Mouse (Mus musculus): ENCODE measurements around the gene Masp1. TPM values are rescaled to one million over a fixed set of nuclear protein-coding genes. Genes with fewer than 3 reads are reported as not detected.

Masp1 gene
- polyA plus RNA-seq, 1 experiment = 16.5 TPM

- Histone ChIP-seq H3ac (ENCODE audit: control insufficient read depth, insufficient read length, low read depth) (no peak overlapping the region), H3K79me3 (ENCODE audit: low read depth) (no peaks in the 10 kb centered on the region), H3K4me3 (ENCODE audit: insufficient read depth, poor library complexity, severe bottlenecking) (no peak overlapping the region), H3K27me3 (ENCODE audit: control insufficient read depth, insufficient read depth, insufficient read length) (no peaks in the 10 kb centered on the region), H3K79me2 (ENCODE audit: control insufficient read depth, insufficient read depth) (no peaks in the 10 kb centered on the region), H3K36me3 (ENCODE audit: control insufficient read depth, insufficient read depth) (no peaks in the 10 kb centered on the region)
- TF ChIP-seq FOSL1 (IDR thresholded peaks at IDR 0.05; ENCODE audit: insufficient read depth, low read length, poor library complexity, severe bottlenecking) = no peak
- TF ChIP-seq CTCF (IDR thresholded peaks at IDR 0.05; ENCODE audit: control insufficient read depth, insufficient read depth, insufficient read length) = no peak
- no peak for TF ChIP-seq MYOD1 (IDR thresholded peaks at IDR 0.05; ENCODE audit: control insufficient read depth, insufficient read length, low read depth)
- no peak for TF ChIP-seq USF1 (IDR thresholded peaks at IDR 0.05; ENCODE audit: low read depth)
- no peak for TF ChIP-seq MYOG (IDR thresholded peaks at IDR 0.05; ENCODE audit: control insufficient read depth, extremely low read depth, insufficient read length)
- TF ChIP-seq MAX (IDR thresholded peaks at IDR 0.05) = no peak
- TF ChIP-seq CEBPB (IDR thresholded peaks at IDR 0.05; ENCODE audit: low read depth) = no peak
Measured at GRCm38 (mm10) chr16:23444231-23444630, 76.4 kb downstream of the Masp1 start.

GRCm38 (mm10) chr16:23437404-23438166, 83.0 kb downstream of the Masp1 start:
- Histone ChIP-seq H3ac (ENCODE audit: control insufficient read depth, insufficient read length, low read depth) (no peak overlapping the region), H3K27me3 (ENCODE audit: control insufficient read depth, insufficient read depth, insufficient read length) (no peaks in the 10 kb centered on the region), H3K4me3 (ENCODE audit: insufficient read depth, poor library complexity, severe bottlenecking) (no peak overlapping the region), H3K79me2 (ENCODE audit: control insufficient read depth, insufficient read depth) (no peaks in the 10 kb centered on the region), H3K79me3 (ENCODE audit: low read depth) (no peaks in the 10 kb centered on the region), H3K36me3 (ENCODE audit: control insufficient read depth, insufficient read depth) (no peaks in the 10 kb centered on the region)
- TF ChIP-seq CTCF (IDR thresholded peaks at IDR 0.05; ENCODE audit: control insufficient read depth, insufficient read depth, insufficient read length) = no peak
- no peak for TF ChIP-seq MAX (IDR thresholded peaks at IDR 0.05)
- no peak for TF ChIP-seq MYOG (IDR thresholded peaks at IDR 0.05; ENCODE audit: control insufficient read depth, extremely low read depth, insufficient read length)
- no peak for TF ChIP-seq MYOD1 (IDR thresholded peaks at IDR 0.05; ENCODE audit: control insufficient read depth, insufficient read length, low read depth)
- TF ChIP-seq CEBPB (IDR thresholded peaks at IDR 0.05; ENCODE audit: low read depth) = no peak
- TF ChIP-seq USF1 (IDR thresholded peaks at IDR 0.05; ENCODE audit: low read depth) = no peak
- no peak for TF ChIP-seq FOSL1 (IDR thresholded peaks at IDR 0.05; ENCODE audit: insufficient read depth, low read length, poor library complexity, severe bottlenecking)

- Histone ChIP-seq H3K79me2 (ENCODE audit: control insufficient read depth, insufficient read depth) (no peaks in the 10 kb centered on the region), H3K27me3 (ENCODE audit: control insufficient read depth, insufficient read depth, insufficient read length) (no peaks in the 10 kb centered on the region), H3K4me3 (ENCODE audit: insufficient read depth, poor library complexity, severe bottlenecking) (no peak overlapping the region), H3K79me3 (ENCODE audit: low read depth) (no peaks in the 10 kb centered on the region), H3K36me3 (ENCODE audit: control insufficient read depth, insufficient read depth) (no peaks in the 10 kb centered on the region), H3ac (ENCODE audit: control insufficient read depth, insufficient read length, low read depth) (no peak overlapping the region)
- TF ChIP-seq FOSL1 (IDR thresholded peaks at IDR 0.05; ENCODE audit: insufficient read depth, low read length, poor library complexity, severe bottlenecking) = no peak
- no peak for TF ChIP-seq MYOG (IDR thresholded peaks at IDR 0.05; ENCODE audit: control insufficient read depth, extremely low read depth, insufficient read length)
- no peak for TF ChIP-seq USF1 (IDR thresholded peaks at IDR 0.05; ENCODE audit: low read depth)
- no peak for TF ChIP-seq MYOD1 (IDR thresholded peaks at IDR 0.05; ENCODE audit: control insufficient read depth, insufficient read length, low read depth)
- no peak for TF ChIP-seq CEBPB (IDR thresholded peaks at IDR 0.05; ENCODE audit: low read depth)
- TF ChIP-seq MAX (IDR thresholded peaks at IDR 0.05) = no peak
- no peak for TF ChIP-seq CTCF (IDR thresholded peaks at IDR 0.05; ENCODE audit: control insufficient read depth, insufficient read depth, insufficient read length)
Measured at GRCm38 (mm10) chr16:23429991-23430390, 90.6 kb downstream of the Masp1 start.

DNA sequence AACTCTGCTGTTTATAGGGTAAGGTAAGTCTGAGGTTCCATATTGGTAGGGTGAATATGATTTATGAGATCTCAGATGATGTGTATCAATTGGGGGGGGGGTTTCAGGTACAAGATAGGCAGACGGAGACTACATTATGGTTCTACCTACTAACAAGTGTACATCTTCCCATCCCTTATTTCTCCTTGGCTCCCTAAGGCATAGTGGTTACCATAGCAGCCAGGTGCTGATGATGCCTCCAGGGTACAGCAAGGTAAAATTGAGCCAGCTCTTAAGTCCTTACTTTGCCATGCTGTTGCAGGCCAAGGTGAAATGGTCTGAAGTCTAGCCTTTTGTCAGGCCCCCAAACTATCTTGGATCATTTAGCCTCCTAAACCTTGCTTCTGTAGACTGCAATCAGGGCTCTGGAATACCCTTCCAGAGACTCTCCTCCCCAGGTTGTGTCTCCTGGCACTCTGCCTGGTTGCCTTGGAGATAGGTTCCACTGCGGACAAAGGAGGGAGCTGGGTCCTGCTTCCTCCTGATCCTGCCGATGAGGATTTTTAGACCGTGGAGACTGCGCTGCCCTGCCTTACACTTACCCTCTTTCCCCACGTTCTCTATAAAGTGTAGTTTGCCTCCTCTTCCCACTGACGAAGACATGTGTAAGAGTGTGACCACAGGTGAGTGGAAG, 91.8 kb downstream of the Masp1 start, which contains the start of gene Rtp1:
Rtp1 (plus strand) TSS at position 487 of the 673 bp plus-strand sequence.
- H3K79me2 ChIP-seq (ENCODE audit: control insufficient read depth, insufficient read depth) = no peaks in the 10 kb centered on the region
- TF ChIP-seq MAX (IDR thresholded peaks at IDR 0.05) (no peak), MYOG (IDR thresholded peaks at IDR 0.05; ENCODE audit: control insufficient read depth, extremely low read depth, insufficient read length) (no peak), FOSL1 (IDR thresholded peaks at IDR 0.05; ENCODE audit: insufficient read depth, low read length, poor library complexity, severe bottlenecking) (no peak), MYOD1 (IDR thresholded peaks at IDR 0.05; ENCODE audit: control insufficient read depth, insufficient read length, low read depth) (no peak), USF1 (IDR thresholded peaks at IDR 0.05; ENCODE audit: low read depth) (no peak)
- no peak within 1 kb of the TSS for H3K4me3 ChIP-seq (ENCODE audit: insufficient read depth, poor library complexity, severe bottlenecking)
- no peaks in the 10 kb centered on the region for H3K27me3 ChIP-seq (ENCODE audit: control insufficient read depth, insufficient read depth, insufficient read length)
- no peaks in the 10 kb centered on the region for H3K79me3 ChIP-seq (ENCODE audit: low read depth)
- no peak within 1 kb of the TSS for H3ac ChIP-seq (ENCODE audit: control insufficient read depth, insufficient read length, low read depth)
- no peaks in the 10 kb centered on the region for H3K36me3 ChIP-seq (ENCODE audit: control insufficient read depth, insufficient read depth)

- Histone ChIP-seq H3ac (ENCODE audit: control insufficient read depth, insufficient read length, low read depth) (no peak overlapping the region), H3K36me3 (ENCODE audit: control insufficient read depth, insufficient read depth) (no peaks in the 10 kb centered on the region), H3K4me3 (ENCODE audit: insufficient read depth, poor library complexity, severe bottlenecking) (no peak overlapping the region), H3K79me2 (ENCODE audit: control insufficient read depth, insufficient read depth) (no peaks in the 10 kb centered on the region), H3K27me3 (ENCODE audit: control insufficient read depth, insufficient read depth, insufficient read length) (no peaks in the 10 kb centered on the region), H3K79me3 (ENCODE audit: low read depth) (no peaks in the 10 kb centered on the region)
- TF ChIP-seq MYOG (IDR thresholded peaks at IDR 0.05; ENCODE audit: control insufficient read depth, extremely low read depth, insufficient read length) (no peak), FOSL1 (IDR thresholded peaks at IDR 0.05; ENCODE audit: insufficient read depth, low read length, poor library complexity, severe bottlenecking) (no peak), CEBPB (IDR thresholded peaks at IDR 0.05; ENCODE audit: low read depth) (no peak), MYOD1 (IDR thresholded peaks at IDR 0.05; ENCODE audit: control insufficient read depth, insufficient read length, low read depth) (no peak), CTCF (IDR thresholded peaks at IDR 0.05; ENCODE audit: control insufficient read depth, insufficient read depth, insufficient read length) (no peak), MAX (IDR thresholded peaks at IDR 0.05) (no peak), USF1 (IDR thresholded peaks at IDR 0.05; ENCODE audit: low read depth) (no peak)
Measured at GRCm38 (mm10) chr16:23427701-23428100, 92.9 kb downstream of the Masp1 start.

Measured in C2C12 (cell line).